Mouse (Mus musculus): ENCODE results near the gene Mier2. TPM values are rescaled to one million over a fixed set of nuclear protein-coding genes. Genes with fewer than 3 reads are reported as not detected.

The Mier2 gene
- polyA plus RNA-seq, 1 experiment from 2014 or later, result 44.6 TPM

DNA sequence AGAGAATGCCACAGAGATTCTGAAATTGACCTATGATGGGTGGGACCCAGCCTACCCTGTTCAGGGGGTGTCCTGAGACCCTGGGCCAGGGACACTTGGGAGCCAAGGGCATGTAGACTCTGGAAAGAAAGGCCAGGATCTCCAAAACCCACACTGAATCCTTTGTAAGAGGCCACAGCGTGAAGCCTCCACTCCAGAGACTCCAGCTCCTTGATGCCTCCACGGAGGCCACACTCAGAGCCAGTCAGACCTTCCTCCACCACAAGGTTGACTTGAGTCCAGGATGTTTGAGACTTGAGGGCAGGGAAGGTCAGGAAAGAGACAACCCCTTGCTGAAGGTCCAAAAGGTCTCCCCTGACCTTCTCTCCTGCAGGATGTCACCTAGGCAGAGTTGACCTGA is 20.6 kb downstream of the Mier2 start:
- H3K4me3 ChIP-seq (ENCODE audit: low read depth, low read length), result no peak overlapping the region

DNA sequence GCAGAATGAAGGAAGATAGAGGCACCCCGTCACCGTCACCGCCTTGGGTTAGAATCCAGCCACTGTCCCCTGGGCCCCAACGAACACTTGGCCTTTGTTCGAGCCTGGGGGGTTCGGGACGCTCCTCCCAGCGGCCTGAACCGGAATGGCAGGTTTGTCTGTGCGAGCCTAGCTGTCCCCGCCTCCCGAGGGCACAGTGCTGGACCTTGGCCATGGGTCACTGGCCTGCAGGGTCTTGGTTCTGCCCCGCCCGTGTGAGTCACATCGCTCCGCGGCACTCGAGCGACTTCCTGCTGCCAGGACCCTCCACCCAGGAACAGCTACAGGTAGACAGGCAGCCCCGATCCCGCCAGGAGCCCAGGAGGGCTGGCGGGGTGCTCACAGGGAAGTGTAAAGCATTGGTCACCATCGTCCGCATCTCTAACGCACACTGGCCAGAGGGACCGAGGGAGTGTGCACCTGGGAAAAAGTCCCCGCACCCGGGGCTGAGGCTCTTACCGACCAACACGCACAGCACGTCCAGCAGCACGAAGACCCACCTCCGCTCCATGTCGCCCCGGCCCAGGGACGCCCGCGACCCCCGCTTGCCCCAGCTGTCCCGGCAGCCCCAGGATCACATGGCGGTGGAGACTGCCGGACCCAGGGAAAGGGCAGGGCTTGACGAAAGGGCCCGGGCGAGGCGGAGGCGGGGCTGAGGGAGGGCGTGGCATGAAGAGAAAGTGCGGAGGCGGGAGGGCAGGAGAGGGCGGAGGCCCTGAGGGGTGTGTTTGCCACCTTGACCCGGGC is 21.7 kb downstream of the Mier2 start, which contains the start of gene Plpp2:
Gene Plpp2, minus strand, starts transcription at position 671 of the 786 bp plus-strand sequence.
- Histone ChIP-seq H3K4me1 (ENCODE audit: control insufficient read depth, insufficient read depth, low read length) (peaks cover 6% of the 10 kb centered on the region; the same call in 1 of the 2 replicates), H3K9ac (ENCODE audit: low read depth, low read length) (peak within 1 kb of the TSS; percentile 71), H3K4me3 (ENCODE audit: low read depth, low read length) (peak within 1 kb of the TSS; percentile 61), H3K27ac (replicated peaks; ENCODE audit: low read depth, low read length) (no peak within 1 kb of the TSS), H3K9me3 (ENCODE audit: control insufficient read depth, low read length) (no peaks in the 10 kb centered on the region), H3K36me3 (ENCODE audit: control insufficient read depth, insufficient read depth, low read length) (peaks cover 3% of the 10 kb centered on the region; the same call in 1 of the 2 replicates), H3K4me2 (ENCODE audit: low read depth, low read length) (peak within 1 kb of the TSS; percentile 96), H3K27me3 (replicated peaks; ENCODE audit: control insufficient read depth, insufficient read depth, low read length) (no peaks in the 10 kb centered on the region)
- DNase-seq (ENCODE audit: low spot score), result peak; percentile 75
- ATAC-seq (ENCODE audit: low read depth), result peak; percentile 74
- under 1% methylated on average over 45 of the region's 52 CpGs for WGBS

More for the DNA sequence above, 20.6 kb downstream of the Mier2 start:
- H3K4me2 ChIP-seq (ENCODE audit: low read depth, low read length), result no peak overlapping the region
- peaks cover 6% of the 10 kb centered on the region; the same call in 1 of the 2 replicates for H3K4me1 ChIP-seq (ENCODE audit: control insufficient read depth, insufficient read depth, low read length)
- no peak overlapping the region for H3K27ac ChIP-seq (replicated peaks; ENCODE audit: low read depth, low read length)
- 83% methylated on average over 2 of the region's 2 CpGs for WGBS
- DNase-seq (ENCODE audit: low spot score) (no peak), ATAC-seq (ENCODE audit: low read depth) (no peak)
- H3K36me3 ChIP-seq (ENCODE audit: control insufficient read depth, insufficient read depth, low read length), result peaks cover 13% of the 10 kb centered on the region; the same call in 1 of the 2 replicates
- no peaks in the 10 kb centered on the region for H3K9me3 ChIP-seq (ENCODE audit: control insufficient read depth, low read length)
- H3K9ac ChIP-seq (ENCODE audit: low read depth, low read length), result no peak overlapping the region
- H3K27me3 ChIP-seq (replicated peaks; ENCODE audit: control insufficient read depth, insufficient read depth, low read length), result no peaks in the 10 kb centered on the region

DNA sequence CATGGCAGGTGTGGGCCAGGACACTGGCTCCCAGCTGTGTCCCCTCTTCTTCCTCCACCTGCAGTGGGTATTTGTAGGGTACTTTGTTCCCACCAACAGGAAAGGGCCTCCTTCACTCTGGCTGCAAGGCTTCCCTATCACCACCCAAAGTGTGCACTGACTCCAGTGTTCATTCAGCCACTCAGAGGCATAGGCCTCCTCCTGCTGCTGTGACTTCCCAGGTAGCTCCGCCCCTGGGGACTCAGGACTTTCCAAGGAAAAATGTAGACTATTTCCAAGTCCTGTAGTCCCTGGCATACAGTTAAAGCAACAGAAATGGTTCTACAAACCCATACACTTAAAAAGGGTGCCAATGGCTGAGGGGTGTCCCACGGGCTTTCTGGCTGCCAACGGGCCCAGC is 22.3 kb downstream of the Mier2 start:
- DNase-seq (ENCODE audit: low spot score) (peak; percentile 28), ATAC-seq (ENCODE audit: low read depth) (no peak)
- Histone ChIP-seq H3K9ac (ENCODE audit: low read depth, low read length) (peak overlapping the region; percentile 71), H3K9me3 (ENCODE audit: control insufficient read depth, low read length) (no peaks in the 10 kb centered on the region), H3K4me2 (ENCODE audit: low read depth, low read length) (peak overlapping the region; percentile 96), H3K36me3 (ENCODE audit: control insufficient read depth, insufficient read depth, low read length) (no peaks in the 10 kb centered on the region), H3K4me3 (ENCODE audit: low read depth, low read length) (peak overlapping the region; percentile 61), H3K27ac (replicated peaks; ENCODE audit: low read depth, low read length) (no peak overlapping the region), H3K4me1 (ENCODE audit: control insufficient read depth, insufficient read depth, low read length) (peaks cover 6% of the 10 kb centered on the region; the same call in 1 of the 2 replicates), H3K27me3 (replicated peaks; ENCODE audit: control insufficient read depth, insufficient read depth, low read length) (no peaks in the 10 kb centered on the region)
- WGBS, result 34% methylated on average over 3 of the region's 3 CpGs

DNA sequence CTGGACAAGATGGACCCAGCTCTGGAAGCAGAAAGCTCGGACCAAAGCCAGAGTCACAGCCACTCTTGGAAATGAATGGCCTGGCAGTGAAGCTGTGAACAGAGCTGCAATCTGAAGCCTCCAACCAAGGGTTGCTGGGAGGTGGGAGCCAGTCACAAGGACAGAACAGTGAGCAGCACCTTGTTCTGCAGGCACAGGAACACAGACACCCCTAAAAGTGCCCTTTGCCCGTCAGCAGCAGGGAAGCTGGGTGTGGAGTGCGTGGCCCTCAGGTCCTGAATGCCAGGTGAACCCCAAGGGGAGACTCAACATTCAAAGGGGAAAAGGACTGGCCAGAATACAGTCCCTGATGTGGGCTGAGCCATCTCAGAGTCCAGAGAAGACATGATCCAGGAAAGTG is 23.4 kb downstream of the Mier2 start:
- Histone ChIP-seq H3K9me3 (ENCODE audit: control insufficient read depth, low read length) (no peaks in the 10 kb centered on the region), H3K27ac (replicated peaks; ENCODE audit: low read depth, low read length) (no peak overlapping the region), H3K4me2 (ENCODE audit: low read depth, low read length) (no peak overlapping the region), H3K4me3 (ENCODE audit: low read depth, low read length) (no peak overlapping the region), H3K9ac (ENCODE audit: low read depth, low read length) (no peak overlapping the region), H3K27me3 (replicated peaks; ENCODE audit: control insufficient read depth, insufficient read depth, low read length) (no peaks in the 10 kb centered on the region), H3K4me1 (ENCODE audit: control insufficient read depth, insufficient read depth, low read length) (peaks cover 6% of the 10 kb centered on the region; the same call in 1 of the 2 replicates), H3K36me3 (ENCODE audit: control insufficient read depth, insufficient read depth, low read length) (0 out of 2 replicates have a peak, but pooled peaks cover 3% of the 10 kb centered on the region)
- no peak for DNase-seq (ENCODE audit: low spot score)
- 93% methylated on average over 3 of the region's 3 CpGs for WGBS
- no peak for ATAC-seq (ENCODE audit: low read depth)

DNA sequence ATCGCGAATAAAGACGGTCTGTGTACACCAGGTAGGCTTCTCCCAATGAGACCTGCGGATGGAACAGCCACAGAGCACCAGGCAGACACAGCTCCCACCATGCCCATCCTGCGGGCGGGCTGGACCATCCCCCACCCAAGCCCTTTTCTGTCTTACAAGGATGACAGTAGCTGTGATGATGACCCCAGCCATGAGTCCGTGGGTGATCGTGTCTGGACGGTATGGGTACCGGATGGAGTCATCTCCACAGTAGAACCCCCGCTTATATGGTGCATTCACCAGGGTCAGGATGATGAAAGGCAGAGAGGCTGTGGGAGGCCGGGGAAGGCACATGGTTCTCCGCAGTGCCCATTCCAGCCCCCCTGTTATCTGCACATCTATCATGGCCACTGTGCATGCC is 24.3 kb downstream of the Mier2 start:
- DNase-seq (ENCODE audit: low spot score) (no peak), ATAC-seq (ENCODE audit: low read depth) (no peak)
- no peak overlapping the region for H3K27ac ChIP-seq (replicated peaks; ENCODE audit: low read depth, low read length)
- no peaks in the 10 kb centered on the region for H3K27me3 ChIP-seq (replicated peaks; ENCODE audit: control insufficient read depth, insufficient read depth, low read length)
- no peak overlapping the region for H3K9ac ChIP-seq (ENCODE audit: low read depth, low read length)
- no peak overlapping the region for H3K4me3 ChIP-seq (ENCODE audit: low read depth, low read length)
- peaks cover 6% of the 10 kb centered on the region; the same call in 1 of the 2 replicates for H3K4me1 ChIP-seq (ENCODE audit: control insufficient read depth, insufficient read depth, low read length)
- H3K36me3 ChIP-seq (ENCODE audit: control insufficient read depth, insufficient read depth, low read length), result 0 out of 2 replicates have a peak, but pooled peaks cover 4% of the 10 kb centered on the region
- no peak overlapping the region for H3K4me2 ChIP-seq (ENCODE audit: low read depth, low read length)
- WGBS, result 95% methylated on average over 13 of the region's 13 CpGs
- H3K9me3 ChIP-seq (ENCODE audit: control insufficient read depth, low read length), result no peaks in the 10 kb centered on the region

DNA sequence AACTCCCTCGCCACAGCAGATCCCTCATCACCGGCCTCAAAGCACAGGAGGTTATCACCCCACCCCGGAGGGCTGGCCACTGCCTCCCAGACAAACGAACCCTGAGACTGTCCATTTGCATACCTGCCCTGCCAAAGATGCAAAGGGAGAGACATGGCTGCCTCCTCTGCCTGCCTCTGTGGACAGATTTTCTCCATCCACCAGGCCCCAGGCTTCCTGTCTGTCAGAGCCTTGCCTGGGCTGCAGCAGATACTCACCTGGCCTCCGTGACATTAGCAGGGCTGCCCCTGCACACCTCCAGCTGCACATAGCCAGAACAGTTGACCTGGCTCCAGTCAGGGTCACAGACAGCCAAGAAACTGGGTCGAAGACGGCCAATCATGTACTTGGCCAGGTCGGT is 24.8 kb downstream of the Mier2 start:
- no peak overlapping the region for H3K27ac ChIP-seq (replicated peaks; ENCODE audit: low read depth, low read length)
- no peak for DNase-seq (ENCODE audit: low spot score)

DNA sequence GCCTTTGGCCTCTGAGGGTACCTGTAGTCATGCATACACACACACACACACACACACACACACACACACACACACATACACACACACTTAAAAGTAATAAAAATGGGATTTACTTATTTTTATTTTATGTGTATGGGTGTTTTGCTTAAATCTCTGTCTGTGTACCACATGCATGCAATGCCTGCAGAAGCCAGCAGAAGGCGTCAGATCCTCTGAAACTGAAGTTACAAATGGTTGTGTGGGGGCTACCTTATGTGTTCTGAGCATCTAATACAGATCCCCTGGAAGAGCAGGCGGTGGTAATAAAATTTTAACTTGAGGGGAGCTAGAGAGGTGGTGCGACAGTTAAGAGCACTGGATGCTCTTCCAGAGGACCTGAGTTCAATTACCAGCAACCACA is 26.9 kb downstream of the Mier2 start:
- H3K27me3 ChIP-seq (replicated peaks; ENCODE audit: control insufficient read depth, insufficient read depth, low read length), result no peaks in the 10 kb centered on the region
- DNase-seq (ENCODE audit: low spot score), result no peak
- H3K9ac ChIP-seq (ENCODE audit: low read depth, low read length), result no peak overlapping the region
- no peak overlapping the region for H3K4me3 ChIP-seq (ENCODE audit: low read depth, low read length)
- H3K9me3 ChIP-seq (ENCODE audit: control insufficient read depth, low read length), result no peaks in the 10 kb centered on the region
- H3K4me1 ChIP-seq (ENCODE audit: control insufficient read depth, insufficient read depth, low read length), result peaks cover 6% of the 10 kb centered on the region; the same call in 1 of the 2 replicates
- no peak overlapping the region for H3K4me2 ChIP-seq (ENCODE audit: low read depth, low read length)
- 85% methylated on average over 3 of the region's 3 CpGs for WGBS
- ATAC-seq (ENCODE audit: low read depth), result no peak
- 0 out of 2 replicates have a peak, but pooled peaks cover 4% of the 10 kb centered on the region for H3K36me3 ChIP-seq (ENCODE audit: control insufficient read depth, insufficient read depth, low read length)
- no peak overlapping the region for H3K27ac ChIP-seq (replicated peaks; ENCODE audit: low read depth, low read length)

More for the DNA sequence above, 24.8 kb downstream of the Mier2 start:
- Histone ChIP-seq H3K9ac (ENCODE audit: low read depth, low read length) (no peak overlapping the region), H3K4me2 (ENCODE audit: low read depth, low read length) (no peak overlapping the region), H3K27me3 (replicated peaks; ENCODE audit: control insufficient read depth, insufficient read depth, low read length) (no peaks in the 10 kb centered on the region), H3K9me3 (ENCODE audit: control insufficient read depth, low read length) (no peaks in the 10 kb centered on the region), H3K36me3 (ENCODE audit: control insufficient read depth, insufficient read depth, low read length) (0 out of 2 replicates have a peak, but pooled peaks cover 4% of the 10 kb centered on the region), H3K4me1 (ENCODE audit: control insufficient read depth, insufficient read depth, low read length) (peaks cover 6% of the 10 kb centered on the region; the same call in 1 of the 2 replicates), H3K4me3 (ENCODE audit: low read depth, low read length) (no peak overlapping the region)
- no peak for ATAC-seq (ENCODE audit: low read depth)
- 85% methylated on average over 7 of the region's 8 CpGs for WGBS

DNA sequence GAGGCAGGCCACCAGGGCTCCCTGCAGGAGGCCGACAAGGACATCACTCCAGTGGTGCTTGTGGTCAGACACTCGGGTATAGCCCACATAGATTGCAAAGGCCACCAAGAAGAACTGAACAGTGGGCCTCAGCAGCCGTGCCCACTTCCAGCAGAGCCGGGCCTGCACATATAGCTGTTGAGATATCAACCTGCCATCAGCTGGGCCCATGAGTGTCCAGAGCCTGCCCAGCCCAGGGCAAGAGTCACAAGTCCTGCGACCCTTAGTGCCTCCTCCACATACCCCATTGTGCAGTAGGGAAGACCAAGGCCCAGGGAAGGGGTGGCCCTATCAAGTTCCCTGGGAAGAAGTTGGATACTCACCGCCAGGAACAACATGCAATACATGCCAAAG is 27.6 kb downstream of the Mier2 start:
- H3K9me3 ChIP-seq (ENCODE audit: control insufficient read depth, low read length), result no peaks in the 10 kb centered on the region
- no peak overlapping the region for H3K9ac ChIP-seq (ENCODE audit: low read depth, low read length)
- ATAC-seq (ENCODE audit: low read depth), result no peak
- H3K4me3 ChIP-seq (ENCODE audit: low read depth, low read length), result no peak overlapping the region
- H3K36me3 ChIP-seq (ENCODE audit: control insufficient read depth, insufficient read depth, low read length), result 0 out of 2 replicates have a peak, but pooled peaks cover 4% of the 10 kb centered on the region
- WGBS, result 88% methylated on average over 6 of the region's 6 CpGs
- H3K4me2 ChIP-seq (ENCODE audit: low read depth, low read length), result no peak overlapping the region
- H3K4me1 ChIP-seq (ENCODE audit: control insufficient read depth, insufficient read depth, low read length), result peaks cover under 1% of the 10 kb centered on the region; the same call in 1 of the 2 replicates
- no peaks in the 10 kb centered on the region for H3K27me3 ChIP-seq (replicated peaks; ENCODE audit: control insufficient read depth, insufficient read depth, low read length)
- no peak overlapping the region for H3K27ac ChIP-seq (replicated peaks; ENCODE audit: low read depth, low read length)
- DNase-seq (ENCODE audit: low spot score), result no peak
